ENCODE assay signal across 10 mouse cellular contexts in genomic region chr3:9352251-9352650, GRCm38 (mm10).
"Had no signal": no experiment of that assay in that cellular context is flagged by ENCODE, and none has a peak within 500 bp of the region (broad histone marks: within the 10 kb centered on the region; RNA-seq: fewer than 3 reads in every experiment).

No protein-coding gene starts in this region.

- ATAC-seq: midbrain, embryonic 16.5 days had no signal

- H3K4me3 ChIP-seq: layer of hippocampus, adult 2 months; limb, embryonic 13.5 days; midbrain, embryonic 12.5 days had no signal

- H3K9ac ChIP-seq: limb, embryonic 13.5 days; midbrain, embryonic 12.5 days had no signal

- H3K9me3 ChIP-seq: limb, embryonic 13.5 days; midbrain, embryonic 12.5 days had no signal

- DNase-seq: kidney, postnatal 10 days; kidney, postnatal 4 days; left cerebral cortex, postnatal 4 days; lung, adult 18-20 months; right cerebral cortex, postnatal 14 days; thymus, postnatal 25 days had no signal

- H3K36me3 ChIP-seq: limb, embryonic 13.5 days; midbrain, embryonic 12.5 days had no signal

- H3K27ac ChIP-seq: layer of hippocampus, adult 2 months; limb, embryonic 13.5 days; midbrain, embryonic 12.5 days had no signal

- H3K4me2 ChIP-seq: limb, embryonic 13.5 days; midbrain, embryonic 12.5 days had no signal
